Comparison of ENCODE assay signal across 9 mouse cellular contexts in the genomic region with DNA sequence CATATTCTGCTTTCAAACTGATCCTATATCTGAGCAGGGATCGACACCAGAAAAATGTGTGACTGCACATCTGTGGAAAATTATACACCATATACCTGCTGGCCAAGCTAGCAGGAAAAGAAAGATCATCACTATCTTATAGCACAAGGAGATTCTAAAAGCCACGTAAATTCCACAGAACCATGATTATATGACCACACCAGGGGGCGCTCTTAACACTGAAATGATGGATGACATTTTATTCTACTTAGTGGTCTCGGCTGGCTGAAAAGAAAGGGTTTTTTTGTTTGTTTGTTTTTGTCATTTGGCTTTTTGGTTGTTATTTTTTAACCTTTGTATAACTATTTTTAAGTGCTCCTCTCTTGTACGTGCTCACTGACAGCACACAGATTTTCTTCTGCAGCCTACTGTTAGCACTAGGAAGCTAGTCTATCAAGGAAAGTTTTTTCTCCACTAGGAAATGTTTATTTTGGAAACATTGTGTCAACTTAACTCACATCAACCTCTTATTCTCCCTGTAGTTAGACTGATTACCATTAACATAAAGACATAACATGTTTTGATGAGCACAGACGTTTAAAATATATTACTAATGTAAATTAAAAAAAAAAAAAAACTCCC. TPM values are rescaled to one million over a fixed set of nuclear protein-coding genes. Genes with fewer than 3 reads are reported as not detected.
DNase-seq lines count a peak whose midpoint lies in the region; ATAC-seq lines count a peak whose summit lies in the region.
"Had no signal": no experiment of that assay in that cellular context is flagged by ENCODE, and none has a peak within 500 bp of the region (broad histone marks: within the 10 kb centered on the region; RNA-seq: fewer than 3 reads in every experiment).

No protein-coding gene starts in this region.

- H3K9ac ChIP-seq in hindbrain, embryonic 14.5 days, result no peak overlapping the region
- H3K9ac ChIP-seq in midbrain, embryonic 16.5 days (ENCODE audit: low read depth, low read length), result no peak overlapping the region

- no peak overlapping the region for H3K4me3 ChIP-seq in hindbrain, embryonic 14.5 days (replicated peaks; ENCODE audit: low read length)
- H3K4me3 ChIP-seq in midbrain, embryonic 16.5 days (ENCODE audit: low read depth, low read length), result no peak overlapping the region

- H3K4me2 ChIP-seq in hindbrain, embryonic 14.5 days (replicated peaks), result no peak overlapping the region
- no peak overlapping the region for H3K4me2 ChIP-seq in midbrain, embryonic 16.5 days (ENCODE audit: low read length)

- no peak for ATAC-seq in hindbrain, embryonic 14.5 days (ENCODE audit: low FRiP score)
- peak; percentile 71 for ATAC-seq in midbrain, embryonic 16.5 days

- no peaks in the 10 kb centered on the region for H3K36me3 ChIP-seq in hindbrain, embryonic 14.5 days (replicated peaks; ENCODE audit: control insufficient read depth, insufficient read depth)
- no peaks in the 10 kb centered on the region for H3K36me3 ChIP-seq in midbrain, embryonic 16.5 days (ENCODE audit: control insufficient read depth, insufficient read depth, low read length)

- H3K27me3 ChIP-seq in hindbrain, embryonic 14.5 days (ENCODE audit: control insufficient read depth, insufficient read depth, low read length), result no peaks in the 10 kb centered on the region
- no peaks in the 10 kb centered on the region for H3K27me3 ChIP-seq in midbrain, embryonic 16.5 days (ENCODE audit: control insufficient read depth, insufficient read depth, low read depth, low read length)

- peak; percentile 7 for DNase-seq in ovary, postnatal 10 days (ENCODE audit: low spot score)
- DNase-seq in ovary, postnatal 36 days (ENCODE audit: low spot score), result no peak
- peak; percentile 74 for DNase-seq in brain, adult 2 months (ENCODE audit: low read depth, low spot score)
- peak; percentile 1 for DNase-seq in fibroblast of lung, adult 2 months (ENCODE audit: low read depth)
- DNase-seq in hindbrain, embryonic 14.5 days (ENCODE audit: low spot score), result peak; percentile 86
- DNase-seq in left cerebral cortex, adult 8-10 months (ENCODE audit: low spot score in 2 of 2), result peak; percentile 9 to 39
- peak; percentile 21 for DNase-seq in yolk sac, embryonic 10.5 days (ENCODE audit: low spot score)

- no peaks in the 10 kb centered on the region for H3K4me1 ChIP-seq in hindbrain, embryonic 14.5 days (replicated peaks; ENCODE audit: control insufficient read depth, insufficient read depth, low read length)
- H3K4me1 ChIP-seq in midbrain, embryonic 16.5 days (ENCODE audit: control insufficient read depth, insufficient read depth, low read length), result no peaks in the 10 kb centered on the region

- no peaks in the 10 kb centered on the region for H3K9me3 ChIP-seq in hindbrain, embryonic 14.5 days (ENCODE audit: control insufficient read depth, low read length)
- no peaks in the 10 kb centered on the region for H3K9me3 ChIP-seq in midbrain, embryonic 16.5 days (replicated peaks; ENCODE audit: control insufficient read depth, low read length, poor library complexity, severe bottlenecking)

- WGBS in hindbrain, embryonic 14.5 days, result 22% methylated on average over 6 of the region's 6 CpGs
- 26% methylated on average over 6 of the region's 6 CpGs for WGBS in midbrain, embryonic 16.5 days

- no peak overlapping the region for H3K27ac ChIP-seq in hindbrain, embryonic 14.5 days
- no peak overlapping the region for H3K27ac ChIP-seq in midbrain, embryonic 16.5 days (ENCODE audit: low read length)

RNA-seq across cellular contexts. Expression of a gene that starts 45.8 kb away (rescaled TPM):
- polyA plus RNA-seq in hindbrain, embryonic 14.5 days (2014; fragmentation: Nextera tagmentation; extraction: Ambion mirVana), result 0.86 and 1.3 TPM in 2 replicates
- total RNA-seq in left cerebral cortex, adult 8-10 months (2022), result 1 to 10 TPM in 1 of 4 experiments, not detected in 3; 1.0 TPM
- 0.50 and 1.3 TPM in 2 replicates for polyA plus RNA-seq in midbrain, embryonic 16.5 days (2015; fragmentation: Nextera tagmentation; extraction: Ambion mirVana)
- total RNA-seq: neutrophil, adult 5-6 weeks had no signal
